Mouse (Mus musculus) Muller cell, postnatal 12 days (primary cell): Measurements from ENCODE around the gene Mybpc3.
A peak's percentile ranks its signal among the peaks of the same experiment; 100 is the strongest.

Source experiments
- DNase-seq: peaks from one replicate; pipeline ENCODE4 v3.0.0-alpha.2; 2015; ENCODE audit errors: inconsistent ontology term

Mybpc3 gene

DNA sequence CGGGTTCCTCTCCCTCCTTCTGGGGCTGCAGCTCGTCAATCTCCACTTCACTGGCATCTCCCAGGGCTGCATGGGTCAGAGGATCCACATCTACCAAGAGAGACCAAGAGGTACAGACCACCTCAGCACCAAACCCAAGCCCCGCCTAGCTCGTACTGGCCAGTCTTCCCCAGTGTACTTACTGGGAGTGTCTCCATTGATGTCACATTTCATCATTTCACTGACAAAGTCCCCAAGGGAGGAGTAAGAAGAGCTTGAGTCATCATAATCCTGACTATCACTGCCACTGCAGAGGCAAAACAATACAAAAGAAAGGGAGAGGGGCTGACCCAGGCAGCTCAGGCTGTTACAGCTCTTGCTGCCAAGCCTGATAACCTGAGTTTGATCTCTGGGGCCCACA is 49.7 kb downstream of the Mybpc3 start:
- no peak for DNase-seq

DNA sequence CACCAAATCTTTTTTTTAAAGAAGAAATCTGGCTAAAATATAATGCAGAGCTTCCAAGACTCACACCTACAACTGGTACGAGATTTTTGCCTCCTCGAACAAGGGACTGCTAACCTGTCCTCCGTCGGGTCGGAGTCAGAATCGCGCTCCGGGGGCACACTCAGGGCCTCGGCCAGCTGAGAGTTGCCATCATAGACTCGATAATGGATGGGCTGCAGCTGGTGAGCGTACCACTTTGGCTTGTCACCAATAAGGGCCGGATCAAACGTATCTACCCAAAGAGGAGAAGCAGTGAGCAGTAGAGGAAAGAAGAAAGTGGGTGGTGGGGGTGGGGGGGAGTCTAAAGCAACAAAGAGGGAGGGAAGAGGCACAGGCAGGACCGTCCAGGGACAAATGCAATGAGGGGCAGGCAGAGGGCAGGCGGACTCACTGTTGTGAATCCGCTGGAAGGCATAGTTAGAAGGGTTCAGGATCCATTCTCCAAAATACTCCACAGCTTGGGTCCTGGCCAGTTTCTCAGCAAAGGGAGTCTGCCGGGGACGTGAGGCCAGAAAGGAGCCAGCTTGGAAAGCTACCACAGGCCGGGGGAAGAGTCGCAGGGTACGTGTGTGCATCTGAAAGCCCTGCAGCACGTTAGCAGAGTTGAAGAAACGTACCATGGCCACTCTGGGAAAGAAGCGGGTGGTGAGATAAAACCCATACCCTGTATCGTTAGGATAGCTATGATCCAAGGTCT is 51.8 kb downstream of the Mybpc3 start:
- no peak for DNase-seq

DNA sequence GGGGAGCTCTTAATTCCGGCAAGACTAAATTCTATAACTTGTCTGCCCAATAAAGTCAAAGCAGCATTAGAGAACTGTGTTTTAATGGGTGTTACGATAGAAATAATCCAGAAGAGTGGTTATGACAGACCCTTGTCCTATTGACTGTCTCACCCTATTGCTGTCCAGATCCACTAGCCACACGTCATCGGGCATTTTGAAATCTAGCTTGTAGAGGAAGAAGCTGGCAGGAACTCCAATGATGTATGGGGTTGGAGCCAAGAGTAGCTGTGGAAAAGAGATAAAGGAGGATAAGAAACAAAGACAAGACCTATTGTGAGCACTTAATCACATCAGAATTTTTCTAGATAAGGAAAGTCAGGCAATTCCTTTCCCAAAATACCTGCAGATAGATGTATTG is 57.5 kb downstream of the Mybpc3 start:
- no peak for DNase-seq

DNA sequence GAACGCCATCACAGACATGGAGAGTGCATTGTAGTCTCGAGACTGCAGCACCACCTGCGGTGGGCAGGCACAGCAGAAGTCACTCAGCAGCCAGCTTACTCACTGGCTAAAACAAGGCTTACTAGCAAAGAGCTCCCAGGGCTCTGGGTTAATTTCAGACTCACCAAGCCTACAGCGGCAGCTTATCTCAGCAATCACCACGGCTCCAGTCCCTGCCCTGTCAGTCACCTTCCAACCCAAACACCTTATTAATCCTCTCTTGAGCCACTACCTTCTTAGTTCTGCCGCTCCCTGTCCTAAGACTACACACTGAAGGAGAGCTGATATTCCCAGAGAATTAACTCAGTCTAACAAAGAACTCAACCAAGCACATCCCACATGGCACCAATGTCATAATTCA is 58.3 kb downstream of the Mybpc3 start:
- no peak for DNase-seq

DNA sequence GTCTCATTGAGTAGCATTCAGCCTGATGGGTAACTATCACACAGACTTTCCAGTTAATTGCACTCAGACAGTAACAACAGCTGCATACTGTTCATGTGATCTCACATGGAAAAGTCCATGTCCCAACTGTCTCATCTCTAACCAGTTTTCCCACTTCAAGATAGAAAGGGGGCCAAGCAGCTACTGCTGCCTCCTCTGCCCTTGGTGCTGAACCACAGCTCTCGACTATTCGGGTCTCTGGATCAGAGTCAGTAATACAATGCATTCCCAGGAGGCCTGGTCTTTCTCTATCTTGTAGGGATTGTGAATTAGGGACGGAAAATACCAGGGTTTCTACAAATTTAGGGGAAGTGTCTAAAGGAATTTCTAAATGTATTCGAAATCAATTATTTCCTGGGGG is 61.9 kb downstream of the Mybpc3 start:
- DNase-seq, result no peak

DNA sequence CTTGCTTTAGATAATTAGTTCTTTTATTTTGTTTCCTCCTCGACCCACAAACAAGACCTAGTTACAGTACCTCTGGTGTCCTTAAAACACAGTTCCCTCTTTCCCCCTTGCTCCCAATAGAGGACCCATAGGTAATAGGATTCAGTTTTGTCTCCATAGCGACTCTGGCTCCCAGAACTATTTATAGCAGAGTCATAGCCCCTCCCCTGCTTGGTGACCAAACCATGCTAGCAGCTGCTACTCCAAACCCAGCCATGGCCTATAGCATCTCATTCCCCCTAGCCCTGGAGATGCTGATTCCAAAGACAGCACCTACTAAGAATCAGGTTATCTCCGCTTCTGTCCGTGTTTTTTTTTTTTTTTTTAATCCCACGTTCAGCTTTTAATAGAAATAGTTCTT is 62.8 kb downstream of the Mybpc3 start:
- DNase-seq, result no peak

DNA sequence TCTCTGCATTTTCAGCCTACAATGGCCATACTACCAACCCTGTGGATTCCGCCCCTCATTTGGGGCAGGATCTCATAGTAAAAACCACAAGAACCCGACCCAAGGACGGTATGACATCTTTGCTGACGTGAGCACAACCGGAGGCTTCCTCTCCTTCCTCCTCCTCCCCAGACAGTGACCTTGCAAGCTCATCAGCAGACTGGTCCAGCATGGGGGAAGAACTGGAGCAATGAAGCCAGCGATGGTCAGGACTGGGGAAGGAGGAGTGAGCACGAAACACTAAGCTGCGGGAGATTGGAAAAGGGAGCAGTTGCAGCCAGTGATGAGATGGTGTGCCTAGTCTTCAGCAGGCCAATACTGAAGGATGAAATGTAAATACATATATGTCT is 64.1 kb downstream of the Mybpc3 start:
- no peak for DNase-seq

DNA sequence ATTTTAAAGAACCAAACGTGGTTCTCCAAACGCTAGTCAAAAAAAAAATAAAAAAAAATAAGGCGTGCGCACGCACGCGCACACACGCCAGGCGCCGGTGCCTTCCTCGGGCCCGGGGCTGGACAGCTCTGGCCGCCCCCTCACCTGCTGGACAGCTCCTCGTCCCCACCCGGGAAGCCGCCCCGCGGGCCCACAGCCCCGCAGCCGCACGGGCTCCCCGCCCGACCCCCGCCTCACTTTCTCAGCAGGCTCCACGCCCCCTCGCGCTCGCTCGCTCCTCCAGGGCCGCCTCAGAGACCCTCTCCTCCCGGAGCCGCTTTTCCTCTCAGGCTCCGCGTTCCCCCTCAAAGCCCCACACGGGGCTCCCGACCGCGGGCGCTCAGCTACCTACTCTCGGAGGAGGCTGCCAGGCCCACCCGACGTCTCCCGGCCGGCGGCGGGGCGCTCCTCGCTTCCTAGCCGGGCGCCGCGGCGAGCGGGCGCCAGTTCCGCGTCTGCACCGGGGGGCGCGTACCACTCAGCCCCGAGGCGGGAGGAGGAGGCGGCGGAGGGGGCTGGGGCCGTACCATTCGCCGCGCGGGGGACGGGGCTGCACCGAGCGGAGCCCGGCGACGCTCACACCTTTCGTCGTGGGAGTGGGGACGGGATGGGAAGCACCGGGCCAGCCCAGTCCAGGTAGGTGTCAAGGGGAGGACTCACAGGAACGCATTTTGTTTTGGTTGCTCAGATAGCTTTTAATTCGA is 64.6 kb downstream of the Mybpc3 start:
- peak; percentile 66 for DNase-seq

DNA sequence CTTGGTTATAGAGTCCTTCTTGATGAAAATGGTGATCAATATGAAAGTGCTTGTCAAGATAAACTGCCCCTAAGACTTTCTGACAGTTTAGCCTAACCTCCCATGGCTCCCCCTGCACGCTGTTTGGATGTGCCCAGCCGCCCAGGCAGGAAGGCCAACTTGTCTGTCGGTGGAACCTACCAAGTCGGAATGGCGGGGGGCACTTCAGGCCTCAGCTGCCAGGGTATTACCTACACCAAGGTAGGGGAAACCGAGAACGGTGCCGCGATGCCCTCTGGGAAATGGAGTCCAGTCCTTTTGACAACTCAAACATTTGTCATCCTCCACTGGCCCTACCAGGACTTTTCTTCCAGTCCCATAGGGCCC is 65.2 kb downstream of the Mybpc3 start:
- DNase-seq, result peak; percentile 92

DNA sequence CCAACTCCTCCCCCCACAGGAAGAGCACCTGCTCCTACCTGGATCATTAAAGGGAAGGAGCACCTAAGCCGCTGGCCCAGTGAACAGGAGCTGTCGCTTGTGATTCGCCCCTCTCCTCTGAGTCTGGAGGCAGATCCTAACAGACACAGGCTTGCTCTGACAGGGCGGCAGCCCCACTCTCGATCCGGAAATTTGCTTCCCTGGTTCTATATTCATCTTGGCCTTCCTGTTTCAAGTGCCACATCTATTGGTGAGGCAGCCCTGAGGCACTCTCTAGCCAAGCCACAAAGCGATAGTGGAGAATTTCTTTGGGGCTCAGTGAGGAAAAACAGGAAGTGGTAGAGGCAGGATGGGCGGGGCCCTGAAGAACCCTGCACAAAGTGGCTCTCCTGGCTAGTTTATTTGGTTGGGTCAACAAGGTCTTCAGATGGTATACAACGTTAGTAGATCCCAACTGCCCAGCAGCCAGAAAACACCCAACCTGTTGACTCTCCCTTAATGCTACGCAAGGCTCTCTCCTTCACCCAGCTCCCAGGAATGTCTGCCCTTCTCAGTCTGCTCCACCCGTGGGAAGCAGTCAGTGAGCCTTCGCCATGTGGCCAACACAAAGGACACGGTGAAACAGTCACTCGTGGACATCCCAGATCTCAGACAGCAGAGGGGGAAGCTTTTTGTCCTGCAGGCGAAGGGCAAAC is 65.9 kb downstream of the Mybpc3 start, which contains the start of gene Madd:
TSS of gene Madd (minus strand) at position 127 of the 695 bp plus-strand sequence.
- DNase-seq, result no peak
